Mouse (Mus musculus) MEL-GATA-1-ER (cell line): ENCODE results near the gene Pip5kl1.
A peak's percentile ranks its signal among the peaks of the same experiment; 100 is the strongest.

Source experiments
- DNase-seq: peaks from one replicate; pipeline ENCODE4 v3.0.0-alpha.2; 2012; ENCODE audit warnings: low read depth; ENCODE audit errors: extremely low read depth

The Pip5kl1 gene

GRCm38 (mm10) chr2:32547964-32548739, 26.4 kb upstream of the Pip5kl1 start:
- DNase-seq = no peak

GRCm38 (mm10) chr2:32549171-32549570, 25.4 kb upstream of the Pip5kl1 start:
- DNase-seq = no peak

- no peak for DNase-seq
These were observed 24.8 kb upstream of the Pip5kl1 start for GRCm38 (mm10) chr2:32549764-32550163.

GRCm38 (mm10) chr2:32551236-32551635, 23.4 kb upstream of the Pip5kl1 start:
- DNase-seq = no peak

- DNase-seq = no peak
These were observed 20.9 kb upstream of the Pip5kl1 start for GRCm38 (mm10) chr2:32553592-32554148.

DNA sequence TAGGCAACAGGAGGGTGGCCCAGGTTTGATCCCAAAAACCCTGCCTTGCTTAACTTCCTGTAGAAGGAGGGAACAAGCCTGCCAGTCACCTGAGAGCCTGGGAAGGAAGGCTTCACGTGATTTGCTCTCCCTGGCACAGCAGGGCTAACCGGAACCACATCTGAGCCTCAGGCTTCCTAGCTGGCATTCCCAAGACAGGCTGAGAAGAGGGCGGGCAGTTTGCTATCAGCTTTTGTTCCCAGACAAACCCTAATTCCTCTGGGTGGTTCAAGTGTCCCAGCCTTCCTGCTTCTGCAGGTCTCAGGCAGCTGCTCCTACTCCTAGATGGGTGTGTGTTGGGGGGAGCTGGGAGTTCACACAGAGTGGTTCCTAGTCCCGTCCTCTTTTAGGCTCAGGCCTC, 19.1 kb upstream of the Pip5kl1 start:
- DNase-seq = no peak

DNA sequence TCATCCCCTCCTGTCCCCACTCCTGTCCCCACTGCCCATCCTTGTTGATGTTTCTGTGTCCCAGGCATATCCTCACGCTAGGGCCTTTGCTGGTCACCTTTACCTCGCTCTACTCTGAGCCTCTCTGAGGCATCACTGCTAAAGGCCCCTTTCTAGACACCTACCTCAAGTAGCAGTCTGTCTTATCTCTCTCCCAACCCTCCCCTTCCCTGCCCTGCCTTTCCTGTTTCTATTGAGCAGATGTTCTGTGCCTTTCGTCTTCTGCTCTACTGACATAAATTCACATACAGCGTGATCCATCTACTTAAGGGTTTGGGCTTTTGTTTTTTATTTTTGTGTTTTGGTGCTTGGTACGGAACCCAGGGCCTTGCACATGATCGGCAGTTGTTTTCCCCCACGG, 18.6 kb upstream of the Pip5kl1 start:
- DNase-seq = no peak

DNA sequence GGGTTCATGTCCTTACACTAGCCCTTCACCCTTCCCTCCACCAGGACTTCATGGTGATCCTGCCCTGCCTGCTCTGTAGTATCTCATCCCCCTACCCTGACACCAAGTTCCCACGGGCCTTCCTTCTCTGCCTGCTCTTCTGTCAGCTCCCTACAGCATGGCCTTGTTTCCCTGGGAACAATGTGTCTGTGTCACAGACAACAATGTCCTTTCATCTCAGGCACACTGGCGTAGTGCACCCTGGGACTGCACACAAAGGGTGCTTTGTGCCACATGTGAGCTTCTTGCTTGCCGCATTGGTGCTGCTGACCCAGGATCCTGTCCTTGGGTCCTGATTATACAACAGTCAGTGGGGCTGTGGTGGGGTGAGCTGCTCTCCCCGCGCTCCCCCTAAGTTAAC, 15.0 kb upstream of the Pip5kl1 start:
- DNase-seq = no peak

- no peak for DNase-seq
These were observed 8.0 kb upstream of the Pip5kl1 start for GRCm38 (mm10) chr2:32566536-32567063.

DNA sequence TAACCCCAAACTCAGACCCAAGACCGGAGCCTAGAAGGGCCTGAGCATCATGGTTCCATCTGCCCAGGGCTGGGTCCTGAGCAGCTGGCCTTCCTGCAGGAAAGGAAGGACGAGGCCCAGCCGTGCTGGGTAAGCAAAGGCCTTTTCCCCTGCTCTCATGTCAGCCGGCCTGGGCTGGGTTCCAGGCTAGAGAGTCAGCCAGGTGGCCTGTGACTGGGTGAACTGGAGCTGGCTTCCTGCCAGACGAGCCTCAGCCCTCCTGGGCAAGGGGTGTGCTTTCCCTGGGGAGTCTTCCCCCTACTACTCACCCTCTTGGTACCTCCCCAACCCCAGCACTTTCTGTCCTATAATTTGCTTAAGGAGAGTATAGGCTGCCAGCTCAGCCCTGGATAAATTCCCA, 6.4 kb upstream of the Pip5kl1 start:
- DNase-seq = no peak

- DNase-seq = no peak
These were observed 5.7 kb upstream of the Pip5kl1 start for GRCm38 (mm10) chr2:32568941-32569340.

- DNase-seq = peak; percentile 90
These were observed 3.7 kb upstream of the Pip5kl1 start, which contains the start of gene Dpm2 for GRCm38 (mm10) chr2:32570698-32571494. Gene Dpm2 (plus strand): TSS chr2:32570858.

DNA sequence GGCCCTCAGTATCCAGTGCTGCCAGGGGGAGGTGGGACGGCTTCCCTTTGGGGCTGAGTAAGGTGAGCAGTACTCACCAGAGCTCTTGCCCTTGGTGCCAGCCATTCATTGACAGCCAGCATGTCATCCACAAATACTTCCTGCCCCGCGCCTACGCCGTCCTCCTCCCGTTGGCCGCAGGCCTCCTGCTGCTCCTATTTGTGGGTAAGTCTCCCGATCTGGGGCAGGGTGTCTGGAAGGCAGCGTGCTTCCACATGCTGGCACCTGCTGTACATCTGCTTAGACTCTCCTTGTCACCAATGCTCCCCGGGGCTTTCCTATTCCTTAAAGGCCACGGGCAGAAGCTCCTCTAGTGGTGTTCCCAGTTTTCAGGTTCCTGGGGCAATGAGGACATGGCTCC, 2.4 kb upstream of the Pip5kl1 start:
- no peak for DNase-seq

DNA sequence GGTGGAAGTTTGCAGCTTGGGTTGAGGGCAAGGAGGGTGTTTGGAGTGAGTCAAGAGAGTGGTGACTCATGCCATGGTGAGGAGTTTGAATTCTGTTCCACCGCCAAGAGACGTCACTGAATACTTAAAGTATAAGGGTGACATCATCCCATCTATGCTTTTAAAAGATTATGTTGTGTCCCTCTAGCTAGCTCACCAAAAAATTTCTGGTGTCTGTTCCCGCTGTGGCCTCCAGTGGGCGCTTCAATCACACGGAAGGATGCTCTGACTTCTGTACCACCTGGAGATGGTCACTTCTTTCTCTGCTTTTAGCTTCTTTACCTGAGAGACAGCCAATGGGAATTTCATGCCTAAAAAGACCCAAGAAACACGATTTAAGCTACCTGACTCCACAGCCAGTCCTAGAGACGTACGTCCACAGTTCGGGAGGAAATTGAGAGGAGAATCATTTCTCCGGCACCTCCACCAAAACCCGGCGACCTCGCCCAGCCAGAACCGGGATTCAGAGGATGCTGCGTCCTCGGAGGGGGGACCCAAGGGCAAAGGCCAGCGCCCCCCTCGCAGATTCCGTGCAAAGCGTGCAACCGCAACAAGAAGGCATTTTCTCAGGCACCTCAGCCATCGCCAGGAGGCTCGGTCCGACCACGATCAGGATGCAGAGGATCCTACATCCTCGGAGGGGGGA, 446 bp downstream of the Pip5kl1 start:
- no peak for DNase-seq

GRCm38 (mm10) chr2:32575586-32576160, 1.1 kb downstream of the Pip5kl1 start, which contains the start of gene 9430097D07Rik:
Gene 9430097D07Rik (minus strand): TSS chr2:32575684.
- DNase-seq = no peak

DNA sequence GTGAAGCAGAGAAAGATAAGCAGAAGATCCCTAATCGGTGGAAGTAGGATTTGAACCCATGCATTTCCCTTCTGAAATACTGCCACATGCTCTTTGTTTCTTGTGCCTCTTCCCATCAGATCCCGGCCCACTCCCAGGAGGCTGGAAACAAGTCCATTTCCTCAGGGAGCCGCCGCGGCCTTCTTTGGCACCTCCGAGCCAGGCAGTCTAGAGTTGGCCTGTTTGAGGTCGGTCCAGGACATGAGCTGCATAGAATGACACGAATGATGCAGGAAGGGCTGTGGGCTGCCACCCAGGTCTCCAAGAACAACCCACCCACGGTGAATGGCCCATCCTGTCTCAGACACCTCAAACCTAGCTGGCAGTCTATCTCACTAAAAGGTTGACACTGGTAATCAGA, 1.9 kb downstream of the Pip5kl1 start:
- no peak for DNase-seq

DNA sequence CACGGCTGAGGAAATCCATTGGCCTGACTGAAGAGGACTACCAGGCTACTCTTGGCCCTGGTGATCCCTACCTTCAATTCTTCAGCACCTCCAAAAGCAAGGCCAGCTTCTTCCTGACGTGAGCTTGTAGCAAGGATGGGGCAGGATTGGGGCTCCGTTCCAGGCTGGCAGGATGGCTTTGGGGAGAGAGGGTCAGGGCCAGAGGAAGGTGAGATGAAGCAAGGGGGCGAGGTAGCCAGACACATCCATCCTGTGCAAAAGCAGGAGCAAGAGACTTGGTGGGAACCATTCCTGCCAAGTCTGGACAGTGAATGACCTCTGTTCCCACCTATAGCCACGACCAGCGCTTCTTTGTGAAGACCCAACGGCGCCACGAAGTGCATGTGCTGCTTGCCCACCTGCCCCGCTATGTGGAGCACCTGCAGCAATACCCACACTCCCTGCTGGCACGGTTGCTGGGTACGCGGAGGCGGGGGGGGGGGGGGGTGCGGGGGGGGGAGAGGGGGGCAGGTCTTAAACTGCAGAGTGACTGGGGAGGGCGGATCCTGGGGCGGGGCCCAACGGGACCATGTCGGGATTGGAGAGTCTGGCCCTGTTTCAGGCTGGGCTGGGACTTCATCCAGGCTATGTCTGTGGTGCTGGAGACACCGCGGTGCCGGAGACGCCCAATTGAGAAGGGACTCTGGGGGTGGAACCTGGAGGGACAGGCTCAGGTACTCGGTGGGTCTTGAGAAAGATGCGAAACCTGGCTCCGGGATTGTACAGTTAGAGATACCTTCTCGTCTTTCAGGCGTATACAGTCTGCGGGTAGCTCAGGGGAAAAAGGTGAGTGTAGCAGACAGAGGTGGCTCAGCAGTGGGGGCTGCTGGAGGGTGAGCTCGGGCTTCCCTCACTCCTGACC, 3.8 kb downstream of the Pip5kl1 start:
- DNase-seq = no peak

GRCm38 (mm10) chr2:32581450-32582095, 7.0 kb downstream of the Pip5kl1 start:
- peak; percentile 90 for DNase-seq
